Comparison of ENCODE assay signal across 16 mouse cellular contexts in the genomic region with DNA sequence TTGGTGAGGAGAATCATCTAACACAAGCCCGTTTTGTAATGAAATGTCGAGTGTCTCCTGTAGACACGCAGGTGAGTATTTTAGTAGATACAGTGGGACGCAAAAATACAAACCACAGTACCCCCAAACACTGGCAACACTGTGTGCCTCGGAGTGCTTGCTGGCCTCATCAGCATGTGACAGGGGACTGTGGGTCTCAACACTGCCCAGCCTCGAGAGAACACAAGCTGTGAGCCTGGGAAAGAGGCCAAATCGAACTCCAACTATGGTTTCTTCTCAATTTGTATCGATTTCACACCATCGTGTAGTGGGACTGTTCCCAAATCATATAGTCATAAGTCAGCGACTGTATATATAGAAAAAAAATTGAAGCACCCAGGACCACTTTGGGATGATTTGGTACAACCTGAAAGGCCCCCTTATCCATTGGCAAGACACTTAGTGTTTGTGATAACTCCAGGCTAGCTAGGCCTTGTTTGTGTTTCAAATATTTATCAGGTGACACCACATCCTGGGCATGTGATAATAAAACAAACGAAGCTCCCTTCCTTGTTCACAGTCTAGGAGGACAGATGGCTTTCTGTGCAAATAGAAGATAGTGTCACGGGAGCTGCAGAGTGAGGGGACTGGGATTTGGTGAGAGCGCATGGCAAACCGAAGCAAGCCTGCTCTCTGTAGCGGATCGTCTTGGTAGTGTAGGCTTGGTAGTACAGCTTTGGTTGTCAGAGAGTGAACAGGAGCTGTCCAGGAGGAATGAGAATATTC. TPM values are rescaled to one million over a fixed set of nuclear protein-coding genes. Genes with fewer than 3 reads are reported as not detected.
DNase-seq lines count a peak whose midpoint lies in the region; ATAC-seq and TF ChIP-seq lines count a peak whose summit lies in the region.
"Had no signal": no experiment of that assay in that cellular context is flagged by ENCODE, and none has a peak within 500 bp of the region (broad histone marks: within the 10 kb centered on the region; RNA-seq: fewer than 3 reads in every experiment).

No protein-coding gene starts in this region.

- no peak for TF ChIP-seq CTCF in liver, postnatal 0 days (IDR thresholded peaks at IDR 0.05; ENCODE audit: low read depth)
- TF ChIP-seq CTCF in heart, postnatal 0 days (IDR thresholded peaks at IDR 0.05; ENCODE audit: low read depth), result no peak

- H3K9ac ChIP-seq in heart, embryonic 13.5 days, result 0 out of 2 replicates have a peak overlapping the region, but pooled peaks have one; percentile 20
- H3K9ac ChIP-seq in liver, embryonic 16.5 days (ENCODE audit: low read depth, low read length), result no peak overlapping the region
- H3K9ac ChIP-seq in liver, postnatal 0 days (replicated peaks), result no peak overlapping the region
- no peak overlapping the region for H3K9ac ChIP-seq in heart, postnatal 0 days (replicated peaks; ENCODE audit: low read depth, low read length)
- H3K9ac ChIP-seq: limb, embryonic 13.5 days; lung, embryonic 15.5 days; neural tube, embryonic 15.5 days had no signal

- no peaks in the 10 kb centered on the region; the same call in 1 of the 2 replicates for H3K36me3 ChIP-seq in heart, embryonic 13.5 days
- H3K36me3 ChIP-seq in liver, embryonic 16.5 days (ENCODE audit: control insufficient read depth, insufficient read depth), result no peaks in the 10 kb centered on the region
- H3K36me3 ChIP-seq in liver, postnatal 0 days (replicated peaks; ENCODE audit: insufficient read depth, low read length), result no peaks in the 10 kb centered on the region
- 0 out of 2 replicates have a peak, but pooled peaks cover 4% of the 10 kb centered on the region for H3K36me3 ChIP-seq in heart, postnatal 0 days (replicated peaks; ENCODE audit: control insufficient read depth, insufficient read depth, low read length)
- H3K36me3 ChIP-seq: lung, embryonic 15.5 days; neural tube, embryonic 15.5 days had no signal

- H3K4me2 ChIP-seq in heart, embryonic 13.5 days, result no peak overlapping the region
- no peak overlapping the region for H3K4me2 ChIP-seq in liver, embryonic 16.5 days (ENCODE audit: low read depth, low read length)
- no peak overlapping the region for H3K4me2 ChIP-seq in liver, postnatal 0 days (ENCODE audit: low read depth, low read length)
- no peak overlapping the region for H3K4me2 ChIP-seq in heart, postnatal 0 days (ENCODE audit: low read depth, low read length)
- H3K4me2 ChIP-seq: limb, embryonic 13.5 days; lung, embryonic 15.5 days; neural tube, embryonic 15.5 days had no signal

- no peaks in the 10 kb centered on the region for H3K9me3 ChIP-seq in heart, embryonic 13.5 days
- no peaks in the 10 kb centered on the region for H3K9me3 ChIP-seq in liver, embryonic 16.5 days (replicated peaks; ENCODE audit: control insufficient read depth, low read length)
- H3K9me3 ChIP-seq in liver, postnatal 0 days (ENCODE audit: low read length), result no peaks in the 10 kb centered on the region
- no peaks in the 10 kb centered on the region for H3K9me3 ChIP-seq in heart, postnatal 0 days (replicated peaks; ENCODE audit: control insufficient read depth, low read length)
- H3K9me3 ChIP-seq: limb, embryonic 13.5 days; lung, embryonic 15.5 days; neural tube, embryonic 15.5 days had no signal

- intact Hi-C loops in heart, postnatal 25 days (cut with DNase I), result no loop called here

- peak; percentile 59 for DNase-seq in cerebellum, adult 9-10 months
- DNase-seq in cerebellum, adult 11 months, result no peak
- DNase-seq in heart, postnatal 25 days (ENCODE audit: low spot score), result no peak
- no peak for DNase-seq in liver, postnatal 0 days
- peak; percentile 48 for DNase-seq in heart, postnatal 0 days (ENCODE audit: low spot score)
- no peak for DNase-seq in frontal cortex, postnatal 14 days (ENCODE audit: low spot score in 2 of 2)
- DNase-seq: embryo, embryonic 11 days; kidney, postnatal 10 days; thymus, postnatal 36 days had no signal

- H3K4me3 ChIP-seq in heart, embryonic 13.5 days, result no peak overlapping the region
- H3K4me3 ChIP-seq in liver, embryonic 16.5 days (ENCODE audit: low read depth, low read length), result no peak overlapping the region
- no peak overlapping the region for H3K4me3 ChIP-seq in liver, postnatal 0 days (ENCODE audit: low read depth, low read length)
- H3K4me3 ChIP-seq in heart, postnatal 0 days (ENCODE audit: low read depth, low read length), result no peak overlapping the region
- H3K4me3 ChIP-seq: left cerebral cortex, adult 2 months; limb, embryonic 13.5 days; lung, embryonic 15.5 days; neural tube, embryonic 15.5 days had no signal

- H3K27ac ChIP-seq in heart, embryonic 13.5 days (replicated peaks), result peak overlapping the region; percentile 60
- H3K27ac ChIP-seq in liver, embryonic 16.5 days (ENCODE audit: low read length), result no peak overlapping the region
- H3K27ac ChIP-seq in liver, postnatal 0 days (ENCODE audit: low read depth), result no peak overlapping the region
- H3K27ac ChIP-seq in heart, postnatal 0 days (ENCODE audit: low read depth), result peak overlapping the region; percentile 41; the same call in 1 of the 2 replicates
- H3K27ac ChIP-seq: left cerebral cortex, adult 2 months; limb, embryonic 13.5 days; lung, embryonic 15.5 days; neural tube, embryonic 15.5 days had no signal

- H3K4me1 ChIP-seq in heart, embryonic 13.5 days, result peaks cover 70% of the 10 kb centered on the region
- H3K4me1 ChIP-seq in liver, embryonic 16.5 days (ENCODE audit: control insufficient read depth, low read depth, low read length), result no peaks in the 10 kb centered on the region
- H3K4me1 ChIP-seq in liver, postnatal 0 days (ENCODE audit: insufficient read depth), result peaks cover 5% of the 10 kb centered on the region; the same call in 1 of the 2 replicates
- peaks cover 30% of the 10 kb centered on the region for H3K4me1 ChIP-seq in heart, postnatal 0 days (ENCODE audit: control insufficient read depth, insufficient read depth)

- no peak for TF ChIP-seq EP300 in liver, postnatal 0 days (IDR thresholded peaks at IDR 0.05; ENCODE audit: low read depth)
- no peak for TF ChIP-seq EP300 in heart, postnatal 0 days (IDR thresholded peaks at IDR 0.05; ENCODE audit: low read depth)

- peak; percentile 21; the same call in 1 of the 2 replicates for ATAC-seq in heart, embryonic 13.5 days (ENCODE audit: extremely low read depth, insufficient number of reproducible peaks, low FRiP score, low TSS enrichment)
- 0 out of 2 replicates have a peak, but pooled peaks have one; percentile 16 for ATAC-seq in liver, embryonic 16.5 days (ENCODE audit: low read depth)
- no peak for ATAC-seq in liver, postnatal 0 days
- peak; percentile 51 for ATAC-seq in heart, postnatal 0 days (ENCODE audit: insufficient read depth, low read depth)
- ATAC-seq: intestine, postnatal 0 days had no signal

- no peaks in the 10 kb centered on the region for H3K27me3 ChIP-seq in heart, embryonic 13.5 days (replicated peaks)
- H3K27me3 ChIP-seq in liver, embryonic 16.5 days (ENCODE audit: control insufficient read depth, insufficient read depth, low read depth, low read length), result no peaks in the 10 kb centered on the region
- no peaks in the 10 kb centered on the region for H3K27me3 ChIP-seq in liver, postnatal 0 days (ENCODE audit: insufficient read depth, low read length)
- H3K27me3 ChIP-seq in heart, postnatal 0 days (ENCODE audit: control insufficient read depth, insufficient read depth, low read length), result no peaks in the 10 kb centered on the region
- H3K27me3 ChIP-seq: limb, embryonic 13.5 days; lung, embryonic 15.5 days; neural tube, embryonic 15.5 days had no signal

- WGBS in heart, embryonic 13.5 days, result 50% methylated on average over 16 of the region's 16 CpGs
- WGBS in liver, embryonic 16.5 days (ENCODE audit: insufficient replicate concordance), result 54% methylated on average over 16 of the region's 16 CpGs
- WGBS in liver, postnatal 0 days (ENCODE audit: insufficient replicate concordance), result 59% methylated on average over 16 of the region's 16 CpGs
- WGBS in heart, postnatal 0 days, result 44% methylated on average over 16 of the region's 16 CpGs

RNA-seq across cellular contexts. Expression of a gene that starts 53.1 kb away (rescaled TPM):
- polyA plus RNA-seq in heart, embryonic 13.5 days (2015; fragmentation: Nextera tagmentation; extraction: Ambion mirVana), result 25.0 and 27.0 TPM in 2 replicates
- total RNA-seq in heart, postnatal 25 days (2021), result 10 to 100 TPM; 27.1 to 29.3 TPM
- polyA plus RNA-seq in liver, embryonic 16.5 days (2015; fragmentation: Nextera tagmentation; extraction: Ambion mirVana), result 3.5 and 3.9 TPM in 2 replicates
- 1.7 and 2.4 TPM in 2 replicates for polyA plus RNA-seq in liver, postnatal 0 days (2015; fragmentation: Nextera tagmentation; extraction: Ambion mirVana)
- total RNA-seq in heart, postnatal 0 days (2014; rRNA removed; ENCODE audit: low replicate concordance), result 21.9 and 22.3 TPM in 2 replicates
- polyA plus RNA-seq in heart, postnatal 0 days (2015; fragmentation: Nextera tagmentation; extraction: Ambion mirVana), result 11.8 and 12.3 TPM in 2 replicates

Comparison
In these comparisons a context has a peak if more than half of its experiments do, and no peak if none do; other contexts are left out.
1. DNase-seq: peak in cerebellum, adult 9-10 months (single experiment) and heart, postnatal 0 days (single experiment); none in cerebellum, adult 11 months (single experiment), heart, postnatal 25 days (single experiment), liver, postnatal 0 days (single experiment) and frontal cortex, postnatal 14 days (0 of 2).
2. H3K27ac ChIP-seq: peak in heart, embryonic 13.5 days (single experiment) and heart, postnatal 0 days (single experiment); none in liver, embryonic 16.5 days (single experiment) and liver, postnatal 0 days (single experiment).